Mouse (Mus musculus) ovary, postnatal 36 days (tissue): ENCODE measurements around the gene Ralgapa2.
A peak's percentile ranks its signal among the peaks of the same experiment; 100 is the strongest.
"Not testable (repeated sequence)": the region's sequence is repeated elsewhere in the genome, so short reads cannot be mapped to it uniquely, and the experiment has no call there.

ENCODE experiments used
- DNase-seq: peaks from one replicate; pipeline ENCODE4 v3.0.0; 2022; ENCODE audit warnings: low spot score, mixed read lengths

Ralgapa2 gene

GRCm38 (mm10) chr2:146498298-146498697 is 13.8 kb downstream of the Ralgapa2 start:
- no peak for DNase-seq

- DNase-seq, result no peak
These were observed 15.1 kb downstream of the Ralgapa2 start for GRCm38 (mm10) chr2:146496995-146497394.

GRCm38 (mm10) chr2:146495781-146496180 is 16.4 kb downstream of the Ralgapa2 start:
- DNase-seq, result no peak

- no peak for DNase-seq
These were observed 18.7 kb downstream of the Ralgapa2 start for GRCm38 (mm10) chr2:146493354-146493946.

- DNase-seq, result no peak
These were observed 20.1 kb downstream of the Ralgapa2 start for GRCm38 (mm10) chr2:146491830-146492610.

- no peak for DNase-seq
These were observed 21.2 kb downstream of the Ralgapa2 start for GRCm38 (mm10) chr2:146490926-146491325.

GRCm38 (mm10) chr2:146488291-146488690 is 23.9 kb downstream of the Ralgapa2 start:
- DNase-seq, result no peak

GRCm38 (mm10) chr2:146482859-146483258 is 29.3 kb downstream of the Ralgapa2 start:
- no peak for DNase-seq

- no peak for DNase-seq
These were observed 34.7 kb downstream of the Ralgapa2 start for GRCm38 (mm10) chr2:146477491-146477890.

- DNase-seq, result no peak
These were observed 35.6 kb downstream of the Ralgapa2 start for GRCm38 (mm10) chr2:146476428-146476972.

- no peak for DNase-seq
These were observed 36.1 kb downstream of the Ralgapa2 start for GRCm38 (mm10) chr2:146476001-146476400.

- DNase-seq, result peak; percentile 42
These were observed 41.2 kb downstream of the Ralgapa2 start for GRCm38 (mm10) chr2:146470947-146471346.

- no peak for DNase-seq
These were observed 42.3 kb downstream of the Ralgapa2 start for GRCm38 (mm10) chr2:146469707-146470420.

- no peak for DNase-seq
These were observed 43.2 kb downstream of the Ralgapa2 start for GRCm38 (mm10) chr2:146468898-146469297.

GRCm38 (mm10) chr2:146468016-146468415 is 44.1 kb downstream of the Ralgapa2 start:
- no peak for DNase-seq

- DNase-seq, result not testable (repeated sequence)
These were observed 45.3 kb downstream of the Ralgapa2 start for GRCm38 (mm10) chr2:146466811-146467210.

GRCm38 (mm10) chr2:146457494-146457893 is 54.6 kb downstream of the Ralgapa2 start:
- DNase-seq, result no peak

- no peak for DNase-seq
These were observed 55.5 kb downstream of the Ralgapa2 start for GRCm38 (mm10) chr2:146456612-146457011.

- no peak for DNase-seq
These were observed 56.1 kb downstream of the Ralgapa2 start for GRCm38 (mm10) chr2:146456062-146456461.

- DNase-seq, result no peak
These were observed 68.1 kb downstream of the Ralgapa2 start for GRCm38 (mm10) chr2:146444009-146444408.

- DNase-seq, result no peak
These were observed 68.8 kb downstream of the Ralgapa2 start for GRCm38 (mm10) chr2:146443291-146443875.

GRCm38 (mm10) chr2:146441711-146442110 is 70.4 kb downstream of the Ralgapa2 start:
- DNase-seq, result no peak
